Mouse (Mus musculus) heart, embryonic 14.5 days (tissue): ENCODE data around the gene Fhad1. TPM values are rescaled to one million over a fixed set of nuclear protein-coding genes. Genes with fewer than 3 reads are reported as not detected.
"Not testable (repeated sequence)": the region's sequence is repeated elsewhere in the genome, so short reads cannot be mapped to it uniquely, and the experiment has no call there.

ENCODE experiments used
- ATAC-seq: fragments of 200-750 bp; cut with Nextera tagmentation; 2 replicates; pipeline ENCODE4 v1.8.0; 2017; ENCODE audit warnings: low read depth, moderate TSS enrichment; ENCODE audit not compliant: insufficient number of reproducible peaks, insufficient read depth, low FRiP score
- H3K27ac ChIP-seq, 2 experiments: fragments of 200-500 bp in 1 of 2; fragments of 300-500 bp in 1 of 2; sonication (generic) in 1 of 2; replicated peaks in 1 of 2; 2 replicates each; pipeline ENCODE4 v1.5.1; 2012 to 2014; ENCODE audit warnings: low read depth in 2 of 2, low read length in 2 of 2, control low read depth in 1 of 2, mild to moderate bottlenecking in 1 of 2, mixed read lengths in 1 of 2; ENCODE audit not compliant: control insufficient read depth in 1 of 2, insufficient read depth in 1 of 2
- H3K27me3 ChIP-seq: fragments of 300-500 bp; sonication (generic); 2 replicates; pipeline ENCODE4 v1.6.1; 2014; ENCODE audit warnings: mild to moderate bottlenecking, low read length, control low read depth; ENCODE audit not compliant: control insufficient read depth, insufficient read depth
- H3K36me3 ChIP-seq: fragments of 300-500 bp; sonication (generic); 2 replicates; pipeline ENCODE4 v1.6.1; 2014; ENCODE audit warnings: mild to moderate bottlenecking, control low read depth, low read length, mixed read lengths; ENCODE audit not compliant: control insufficient read depth, insufficient read depth
- H3K4me1 ChIP-seq, 2 experiments: fragments of 200-500 bp in 1 of 2; fragments of 300-500 bp in 1 of 2; sonication (generic) in 1 of 2; 2 replicates each; pipeline ENCODE4 v1.6.1; 2012 to 2014; ENCODE audit warnings: low read length in 2 of 2, control low read depth in 1 of 2, mixed read lengths in 1 of 2; ENCODE audit not compliant: control insufficient read depth in 2 of 2, insufficient read depth in 2 of 2
- H3K4me2 ChIP-seq: fragments of 300-500 bp; sonication (generic); 2 replicates; pipeline ENCODE4 v1.6.1; 2014; ENCODE audit warnings: mild to moderate bottlenecking, low read length
- H3K4me3 ChIP-seq, 2 experiments: fragments of 200-500 bp in 1 of 2; fragments of 300-500 bp in 1 of 2; sonication (generic) in 1 of 2; 2 replicates each; pipeline ENCODE4 v1.5.1; 2012 to 2014; ENCODE audit warnings: low read length in 2 of 2, mild to moderate bottlenecking in 2 of 2, control low read depth in 1 of 2, low read depth in 1 of 2, moderate library complexity in 1 of 2; ENCODE audit not compliant: control insufficient read depth in 1 of 2, insufficient read depth in 1 of 2
- H3K9ac ChIP-seq: fragments of 300-500 bp; sonication (generic); 2 replicates; pipeline ENCODE4 v1.6.1; 2014; ENCODE audit warnings: mild to moderate bottlenecking, low read length
- H3K9me3 ChIP-seq: fragments of 300-500 bp; sonication (generic); 2 replicates; pipeline ENCODE4 v1.6.1; 2016; ENCODE audit warnings: low read length, control low read depth; ENCODE audit not compliant: control insufficient read depth
- WGBS: fragments of 180-500 bp; shearing (Covaris S2); extraction: QIAGEN DNeasy Blood & Tissue Kit; methylation state at CpG from one replicate; pipeline ENCODE4 v1.1.7; 2014; 5-methylcytosine and 5-hydroxymethylcytosine counted together
- polyA plus RNA-seq: library from polyadenylated mRNA; unstranded; fragments of >200 nt; fragmentation: Nextera tagmentation; extraction: Ambion mirVana; gene quantifications from 2 replicates; pipeline ENCODE4 v1.2.1, GENCODE M21; 2014

Gene Fhad1
- polyA plus RNA-seq, 1 experiment from 2014 or later = 3.3 TPM

DNA sequence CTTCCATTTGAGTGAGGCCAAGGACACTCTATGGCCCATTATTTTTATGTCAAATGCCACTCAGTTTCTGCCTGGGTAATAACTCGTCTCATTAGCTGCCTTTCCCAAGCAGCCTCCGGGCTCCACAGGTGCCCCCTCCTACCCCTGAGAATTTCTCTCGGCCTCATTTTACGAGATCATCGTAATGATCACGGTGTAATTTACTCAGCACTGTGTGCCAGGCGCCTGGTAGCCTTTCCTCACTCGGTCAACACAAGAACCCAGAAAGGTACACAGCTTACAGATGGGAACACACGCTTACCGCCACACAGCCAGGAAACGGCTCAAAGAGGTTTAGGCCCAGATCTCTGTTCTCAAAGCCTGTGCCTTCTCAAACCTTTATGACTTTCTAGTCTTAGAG is 6.7 kb downstream of the Fhad1 start:
- no peak overlapping the region for H3K9ac ChIP-seq
- H3K4me3 ChIP-seq = no peak overlapping the region
- H3K4me1 ChIP-seq = 0 out of 4 replicates have a peak, but pooled peaks cover 3 to 7% of the 10 kb centered on the region in 2 experiments
- no peaks in the 10 kb centered on the region for H3K9me3 ChIP-seq
- 0 out of 2 replicates have a peak, but pooled peaks cover 4% of the 10 kb centered on the region for H3K27me3 ChIP-seq
- H3K36me3 ChIP-seq = no peaks in the 10 kb centered on the region
- no peak for ATAC-seq
- 83% methylated on average over 11 of the region's 11 CpGs for WGBS
- H3K4me2 ChIP-seq = no peak overlapping the region
- H3K27ac ChIP-seq = no peak overlapping the region

DNA sequence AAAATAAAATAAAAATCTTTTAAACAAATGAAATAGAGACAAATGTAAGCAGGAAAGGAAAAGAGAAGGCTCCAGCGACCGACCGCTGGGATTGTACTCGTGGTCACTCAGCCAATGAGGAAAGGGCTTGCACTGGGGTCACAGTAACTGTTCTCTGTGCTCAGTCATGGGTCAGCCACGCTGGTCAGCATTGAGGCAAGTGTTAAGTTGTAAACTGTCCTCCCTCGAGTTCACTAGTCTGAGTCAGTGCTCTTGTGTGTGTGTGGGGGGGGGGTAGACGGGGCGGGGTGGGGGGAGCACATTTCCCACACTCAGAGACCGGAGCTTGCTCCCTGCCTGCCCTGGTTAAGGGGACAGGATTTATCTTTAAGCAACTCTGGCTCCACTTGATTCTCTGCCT is 14.3 kb downstream of the Fhad1 start:
- Histone ChIP-seq H3K4me2 (no peak overlapping the region), H3K9me3 (no peaks in the 10 kb centered on the region), H3K4me1 (peaks cover 3 to 4% of the 10 kb centered on the region in 2 experiments; a peak in 1 of 4 replicates), H3K27me3 (no peaks in the 10 kb centered on the region), H3K4me3 (no peak overlapping the region), H3K9ac (no peak overlapping the region), H3K27ac (no peak overlapping the region), H3K36me3 (no peaks in the 10 kb centered on the region)
- ATAC-seq = no peak
- 52% methylated on average over 8 of the region's 9 CpGs for WGBS

DNA sequence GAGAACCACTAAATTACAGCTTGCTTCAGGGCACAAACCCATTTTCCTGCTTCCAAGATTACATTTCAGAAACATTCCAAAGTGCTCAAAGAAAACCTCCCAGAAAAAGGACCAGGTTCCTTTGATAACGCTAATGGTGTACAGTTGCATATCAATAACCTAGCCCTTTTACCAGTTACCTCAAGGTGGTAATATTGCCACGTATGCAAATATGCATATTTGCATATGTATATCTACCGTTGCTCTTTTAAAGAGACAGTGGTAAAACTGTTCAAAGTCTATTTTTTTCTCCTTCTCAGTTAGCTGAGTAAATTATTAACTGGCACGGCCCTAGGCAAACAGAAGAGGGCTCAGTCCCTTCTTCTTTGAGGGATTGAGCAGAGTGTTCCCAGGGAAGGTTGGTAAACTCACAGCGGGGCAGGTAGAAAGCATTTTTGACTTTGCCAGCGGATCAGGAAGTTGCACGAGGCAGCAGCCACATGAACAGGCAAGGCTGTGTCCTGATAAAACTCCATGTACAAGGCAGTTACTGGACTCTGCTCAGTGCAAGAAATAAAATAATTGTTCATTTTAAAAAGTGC is 15.3 kb downstream of the Fhad1 start:
- H3K4me3 ChIP-seq = no peak overlapping the region
- peaks cover 3% of the 10 kb centered on the region in 2 experiments; a peak in 1 of 4 replicates for H3K4me1 ChIP-seq
- no peak for ATAC-seq
- H3K9ac ChIP-seq = no peak overlapping the region
- H3K27me3 ChIP-seq = no peaks in the 10 kb centered on the region
- no peaks in the 10 kb centered on the region for H3K9me3 ChIP-seq
- H3K36me3 ChIP-seq = no peaks in the 10 kb centered on the region
- WGBS = 62% methylated on average over 7 of the region's 7 CpGs
- H3K4me2 ChIP-seq = no peak overlapping the region
- no peak overlapping the region for H3K27ac ChIP-seq

DNA sequence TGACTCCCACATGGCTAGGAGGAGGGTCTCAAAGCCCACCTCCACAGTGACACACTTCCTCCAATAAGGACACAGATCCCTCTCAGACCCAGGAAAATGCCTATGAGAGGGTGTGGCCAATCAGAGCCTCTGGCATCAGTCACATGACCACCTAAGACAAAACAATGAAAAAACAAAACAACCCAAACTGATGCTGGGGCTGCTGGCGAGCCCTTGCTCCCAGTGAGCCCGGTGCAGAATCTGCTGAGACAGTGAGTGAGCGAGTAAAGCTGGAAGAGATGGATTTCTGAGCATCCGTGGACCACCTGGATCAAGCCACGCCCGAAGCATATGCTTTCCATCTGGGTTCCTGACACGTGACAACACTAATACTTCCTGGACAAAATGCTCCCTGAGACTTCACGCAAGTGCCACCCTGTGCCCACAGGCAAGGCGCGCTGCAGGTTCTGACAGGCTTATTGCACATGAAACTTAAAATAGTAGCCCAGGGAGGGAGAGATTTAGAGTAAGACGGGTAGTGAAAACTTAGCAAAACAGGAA is 16.5 kb downstream of the Fhad1 start:
- Histone ChIP-seq H3K4me2 (peak overlapping the region; percentile 46), H3K4me1 (peaks cover 3% of the 10 kb centered on the region in 2 experiments; a peak in 1 of 4 replicates), H3K27ac (no peak overlapping the region), H3K4me3 (peak overlapping the region; percentile 16 to 34; a peak in 3 of 4 replicates), H3K9me3 (no peaks in the 10 kb centered on the region), H3K9ac (no peak overlapping the region), H3K27me3 (no peaks in the 10 kb centered on the region), H3K36me3 (no peaks in the 10 kb centered on the region)
- 25% methylated on average over 11 of the region's 11 CpGs for WGBS
- ATAC-seq = no peak

DNA sequence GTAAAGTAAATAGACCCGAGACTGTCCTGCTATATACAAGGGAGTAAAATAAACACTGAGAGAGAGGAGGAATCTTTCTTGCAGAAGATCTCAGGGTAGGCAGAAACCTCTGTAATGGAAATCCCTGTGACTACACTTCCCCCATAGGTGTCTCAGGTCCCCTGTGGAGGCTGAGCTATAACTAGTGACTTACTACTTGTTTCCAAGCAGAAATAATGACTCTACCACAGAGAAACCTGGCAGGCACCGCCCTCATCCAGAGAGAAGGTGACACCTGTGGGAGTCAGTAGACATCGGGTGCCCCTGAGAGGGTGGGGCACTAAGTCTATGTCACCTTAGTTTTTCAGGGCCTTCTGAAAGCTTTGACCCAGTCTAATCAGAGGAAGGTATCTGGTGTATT is 18.0 kb downstream of the Fhad1 start:
- no peak overlapping the region for H3K4me3 ChIP-seq
- H3K4me2 ChIP-seq = no peak overlapping the region
- no peaks in the 10 kb centered on the region for H3K9me3 ChIP-seq
- no peak overlapping the region for H3K9ac ChIP-seq
- H3K27me3 ChIP-seq = no peaks in the 10 kb centered on the region
- ATAC-seq = no peak
- WGBS = 76% methylated on average over 3 of the region's 3 CpGs
- no peak overlapping the region for H3K27ac ChIP-seq
- H3K36me3 ChIP-seq = no peaks in the 10 kb centered on the region
- H3K4me1 ChIP-seq = peaks cover 3% of the 10 kb centered on the region in 2 experiments; a peak in 1 of 4 replicates

DNA sequence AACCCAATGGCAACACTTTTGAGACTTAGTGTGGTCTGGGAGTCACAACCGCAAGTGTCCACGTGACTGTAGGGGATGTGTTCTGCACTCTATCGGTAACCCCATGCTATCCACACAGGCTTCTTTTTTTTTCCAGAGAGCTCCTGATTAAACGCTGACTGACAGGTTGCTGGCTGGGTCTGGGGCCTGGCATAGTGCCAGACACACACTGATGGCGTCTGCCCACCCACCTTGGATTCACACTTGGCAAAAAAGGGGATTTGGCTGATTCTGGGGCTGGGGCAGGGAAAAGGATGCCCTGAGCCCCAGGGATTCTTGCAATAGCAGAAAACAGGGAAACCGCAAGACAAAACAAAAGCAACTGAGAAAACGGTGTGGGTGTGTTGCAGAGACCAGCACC is 18.8 kb downstream of the Fhad1 start:
- Histone ChIP-seq H3K4me2 (no peak overlapping the region), H3K4me3 (no peak overlapping the region), H3K4me1 (peaks cover 3% of the 10 kb centered on the region in 2 experiments; a peak in 1 of 4 replicates), H3K27me3 (no peaks in the 10 kb centered on the region), H3K9ac (no peak overlapping the region), H3K27ac (no peak overlapping the region), H3K9me3 (no peaks in the 10 kb centered on the region), H3K36me3 (no peaks in the 10 kb centered on the region)
- ATAC-seq = no peak
- WGBS = 50% methylated on average over 7 of the region's 7 CpGs

DNA sequence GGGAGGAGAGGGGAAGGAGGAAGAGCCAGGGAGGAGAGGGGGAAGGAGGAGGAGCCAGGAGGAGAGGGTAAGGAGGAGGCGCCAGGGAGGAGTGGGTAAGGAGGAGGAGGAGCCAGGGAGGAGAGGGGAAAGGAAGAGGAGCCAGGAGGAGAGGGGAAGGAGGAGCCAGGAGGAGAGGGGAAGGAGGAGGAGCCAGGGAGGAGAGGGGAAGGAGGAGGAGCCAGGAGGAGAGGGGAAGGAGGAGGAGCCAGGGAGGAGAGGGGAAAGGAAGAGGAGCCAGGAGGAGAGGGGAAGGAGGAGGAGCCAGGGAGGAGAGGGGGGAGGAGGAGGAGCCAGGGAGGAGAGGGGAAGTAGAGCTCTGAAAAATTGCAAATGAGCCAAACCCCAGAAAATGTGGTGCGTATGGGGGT is 20.8 kb downstream of the Fhad1 start:
- WGBS = 66% methylated on average over 2 of the region's 2 CpGs
- not testable (repeated sequence) for H3K9me3 ChIP-seq, H3K9ac ChIP-seq, H3K4me2 ChIP-seq, H3K36me3 ChIP-seq, ATAC-seq, H3K27me3 ChIP-seq, H3K4me3 ChIP-seq, H3K4me1 ChIP-seq, H3K27ac ChIP-seq
